Mouse (Mus musculus) neutrophil, adult 5-6 weeks (primary cell): ENCODE data around the gene Spg20. TPM values are rescaled to one million over a fixed set of nuclear protein-coding genes. Genes with fewer than 3 reads are reported as not detected.

ENCODE experiments used
- ATAC-seq: fragments of 151-379, 151-347 bp; 2 replicates; pipeline ENCODE4 v1.8.0; 2017; ENCODE audit warnings: mild to moderate bottlenecking, moderate TSS enrichment; ENCODE audit not compliant: insufficient number of reproducible peaks, poor library complexity, low FRiP score, severe bottlenecking; ENCODE audit errors: extremely low read depth
- total RNA-seq: library from RNA; stranded (forward); fragments of 200-1000 nt; gene quantifications from 2 replicates; pipeline ENCODE4 v1.2.3, GENCODE M21; 2017

Spg20 gene
- total RNA-seq: 10.1 and 12.0 TPM in 2 replicates

- peak; percentile 82 for ATAC-seq
Measured at GRCm38 (mm10) chr3:55111935-55112709, at the start of gene Spg20. Spg20 (plus strand) TSS chr3:55112108.

DNA sequence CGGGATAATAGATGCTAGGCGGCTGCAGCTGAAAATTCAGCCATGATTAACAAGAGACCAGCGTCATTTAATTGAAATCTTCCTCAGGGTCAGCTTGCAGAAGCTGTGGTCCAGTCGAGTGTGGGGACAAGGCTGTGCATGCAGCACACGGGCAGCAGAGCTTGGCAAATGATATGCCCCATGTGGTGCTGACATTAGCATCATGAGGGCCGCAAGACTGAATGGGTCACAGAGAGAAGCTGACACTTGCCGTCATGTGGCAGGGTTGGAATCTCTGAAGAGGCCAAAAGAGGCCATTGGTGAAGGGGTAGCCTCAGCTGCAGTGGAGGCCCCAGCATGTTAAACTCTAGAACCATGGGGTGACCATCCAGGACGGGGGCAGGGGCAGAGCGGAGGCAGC lies 49.3 kb upstream of the Spg20 start:
- ATAC-seq: no peak

DNA sequence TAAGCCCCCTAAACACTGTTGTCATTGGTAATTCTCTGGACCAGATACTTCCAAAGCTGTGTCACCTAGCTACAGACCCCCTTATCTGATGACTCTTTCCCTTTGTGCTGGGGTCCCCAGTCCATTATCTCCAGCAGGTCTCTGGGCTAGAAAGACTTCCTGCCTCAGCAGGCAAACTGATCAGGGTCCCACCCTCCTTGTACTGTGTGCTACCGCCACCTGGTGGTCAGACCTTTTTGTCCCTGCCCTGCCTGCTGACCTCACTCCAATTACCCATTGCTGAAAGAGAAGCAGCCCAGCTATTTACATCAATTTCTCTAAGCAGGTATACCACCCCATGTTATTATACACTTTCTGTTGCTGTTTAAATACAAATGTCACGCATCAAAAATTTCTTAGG lies 47.5 kb upstream of the Spg20 start:
- ATAC-seq: no peak

DNA sequence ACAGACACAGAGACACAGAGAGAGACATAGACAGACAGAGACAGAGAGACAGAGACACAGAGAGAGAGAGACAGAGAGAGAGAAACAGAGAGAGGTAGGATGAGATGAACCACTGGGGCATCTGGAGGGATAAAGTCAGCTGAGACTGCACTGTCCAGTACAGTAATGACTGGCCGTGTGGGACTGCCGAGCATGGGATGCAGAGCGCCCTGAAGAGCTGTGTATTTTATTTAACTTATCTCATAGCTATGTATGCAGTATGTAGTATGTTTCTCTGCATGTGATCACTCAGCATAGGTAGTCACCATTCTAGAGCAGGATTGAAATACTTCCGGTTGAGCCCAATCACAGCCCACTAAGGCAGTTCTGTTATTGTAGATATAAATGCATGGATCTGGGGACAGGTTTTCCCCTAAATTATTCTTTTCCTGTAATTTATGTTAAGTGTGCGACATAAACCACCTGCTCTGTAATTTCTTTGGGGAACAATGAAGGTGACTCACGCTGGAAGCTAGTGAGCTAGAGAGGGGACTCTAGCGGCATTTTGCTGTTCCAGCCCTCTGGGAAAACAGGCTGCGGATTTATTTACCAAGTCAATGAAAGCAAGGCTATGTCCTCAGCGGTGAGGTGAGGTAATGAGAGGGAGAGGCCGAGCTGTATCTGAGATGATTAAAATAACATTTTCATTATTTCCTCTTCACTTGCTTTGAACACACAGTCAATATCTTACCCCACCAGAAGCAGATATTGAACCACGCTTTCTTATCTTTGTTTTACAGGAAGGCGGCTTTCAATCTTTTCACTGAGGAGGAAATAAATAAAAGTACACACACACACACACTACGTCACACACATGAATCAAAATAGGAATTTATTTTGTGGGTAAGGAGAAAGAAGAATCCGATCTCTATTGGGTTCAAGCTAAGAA lies 45.9 kb upstream of the Spg20 start:
- ATAC-seq: no peak

- ATAC-seq: no peak
Measured at GRCm38 (mm10) chr3:55066666-55067023, 45.3 kb upstream of the Spg20 start.

- ATAC-seq: no peak
Measured at GRCm38 (mm10) chr3:55067791-55068434, 44.0 kb upstream of the Spg20 start.

GRCm38 (mm10) chr3:55074576-55075293 lies 37.2 kb upstream of the Spg20 start:
- no peak for ATAC-seq

GRCm38 (mm10) chr3:55075294-55075648 lies 36.6 kb upstream of the Spg20 start:
- ATAC-seq: no peak

DNA sequence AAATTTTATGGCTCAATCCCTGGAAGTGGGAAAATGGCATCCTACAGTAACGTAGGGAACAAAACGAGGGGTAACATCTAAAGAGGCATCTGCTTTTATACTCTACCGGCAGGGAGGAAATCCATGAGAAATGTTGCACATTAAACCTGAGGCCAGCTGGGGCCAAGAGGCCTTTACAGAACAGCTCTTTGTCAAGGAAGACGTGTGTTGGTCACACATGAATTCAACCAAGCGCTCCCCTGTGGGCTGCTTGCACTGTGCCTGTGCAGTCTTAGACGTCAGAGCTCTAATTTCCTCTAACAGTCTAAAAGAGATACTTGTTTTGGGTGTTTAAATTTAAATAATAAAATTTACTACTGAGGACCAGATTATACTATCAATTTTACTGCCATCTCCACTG lies 33.7 kb upstream of the Spg20 start:
- ATAC-seq: no peak

DNA sequence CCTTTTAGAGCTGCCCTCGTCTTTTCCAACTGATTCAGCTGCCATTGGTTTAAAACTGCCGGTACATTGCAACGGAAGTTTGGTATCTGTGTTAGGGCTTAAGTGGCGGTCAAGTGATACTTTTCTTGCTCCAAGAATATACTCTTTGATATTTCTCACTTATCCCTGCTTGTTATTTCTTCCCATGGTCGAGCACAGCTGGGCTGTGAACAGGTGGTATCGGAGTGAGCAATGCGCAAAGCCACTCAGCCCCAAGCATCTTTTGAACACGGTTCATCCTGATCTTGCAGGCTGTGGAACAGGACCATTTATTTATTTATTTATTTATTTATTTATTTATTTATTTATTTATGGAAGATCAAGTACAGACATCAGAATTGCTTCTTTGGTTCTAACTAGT lies 32.3 kb upstream of the Spg20 start:
- ATAC-seq: no peak

GRCm38 (mm10) chr3:55080055-55080454 lies 31.9 kb upstream of the Spg20 start:
- ATAC-seq: peak; percentile 58; the same call in 1 of the 2 replicates

GRCm38 (mm10) chr3:55084781-55085180 lies 27.1 kb upstream of the Spg20 start:
- no peak for ATAC-seq

DNA sequence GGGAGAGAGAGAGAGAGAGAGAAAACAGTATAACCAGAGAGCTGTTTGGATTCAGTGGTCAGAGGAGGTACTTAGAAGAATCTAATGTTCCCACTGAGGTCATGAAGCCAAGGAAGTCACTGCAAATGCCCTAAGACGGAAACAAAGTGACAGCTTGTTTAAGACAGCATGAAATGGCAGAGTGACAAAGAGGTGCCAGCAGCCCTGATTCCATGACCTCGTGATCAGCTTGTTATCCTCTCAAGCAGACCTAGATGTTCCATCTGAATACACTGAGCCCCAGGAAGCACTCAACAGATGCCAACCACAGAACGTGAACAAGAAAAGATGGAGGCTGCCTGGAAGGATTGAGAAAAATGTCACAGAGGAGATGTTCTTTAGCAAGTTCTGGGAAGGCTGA lies 26.2 kb upstream of the Spg20 start:
- no peak for ATAC-seq

- ATAC-seq: no peak
Measured at GRCm38 (mm10) chr3:55086948-55087347, 25.0 kb upstream of the Spg20 start.

GRCm38 (mm10) chr3:55087360-55087759 lies 24.5 kb upstream of the Spg20 start:
- no peak for ATAC-seq

DNA sequence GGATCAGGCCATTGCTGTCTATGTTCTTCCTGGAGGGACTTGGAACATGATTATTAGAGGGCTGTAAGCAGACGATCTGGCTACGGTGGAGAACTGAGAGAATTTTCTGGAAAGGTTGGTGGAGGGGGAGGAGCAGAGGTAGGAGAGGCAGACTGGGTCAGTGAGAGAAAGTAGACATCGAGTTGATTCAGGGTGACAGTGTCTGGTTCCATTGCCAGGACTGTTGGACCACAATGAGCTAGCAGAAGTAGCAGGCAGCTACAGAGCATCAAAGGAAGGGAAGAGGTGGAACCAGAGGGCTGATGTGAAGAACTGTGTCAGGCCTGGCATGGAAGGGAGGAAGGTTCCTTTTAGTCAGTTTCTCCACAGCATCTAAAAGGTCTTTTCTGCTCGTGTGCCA lies 23.5 kb upstream of the Spg20 start:
- ATAC-seq: no peak

GRCm38 (mm10) chr3:55088843-55089242 lies 23.1 kb upstream of the Spg20 start:
- no peak for ATAC-seq

- ATAC-seq: no peak
Measured at GRCm38 (mm10) chr3:55089291-55089690, 22.6 kb upstream of the Spg20 start.

- no peak for ATAC-seq
Measured at GRCm38 (mm10) chr3:55093161-55093560, 18.7 kb upstream of the Spg20 start.
